Mouse (Mus musculus) liver, postnatal 0 days (tissue): ENCODE measurements around the gene Gm45140.

Experiments
- CTCF ChIP-seq: sonication (generic); IDR thresholded peaks from 2 replicates; pipeline ENCODE4 v1.5.1; 2016; ENCODE audit warnings: antibody characterized with exemption, low read depth
- EP300 ChIP-seq: IDR thresholded peaks from 2 replicates; pipeline ENCODE4 v1.6.1; 2016; ENCODE audit warnings: antibody characterized with exemption, low read depth, mild to moderate bottlenecking

DNA sequence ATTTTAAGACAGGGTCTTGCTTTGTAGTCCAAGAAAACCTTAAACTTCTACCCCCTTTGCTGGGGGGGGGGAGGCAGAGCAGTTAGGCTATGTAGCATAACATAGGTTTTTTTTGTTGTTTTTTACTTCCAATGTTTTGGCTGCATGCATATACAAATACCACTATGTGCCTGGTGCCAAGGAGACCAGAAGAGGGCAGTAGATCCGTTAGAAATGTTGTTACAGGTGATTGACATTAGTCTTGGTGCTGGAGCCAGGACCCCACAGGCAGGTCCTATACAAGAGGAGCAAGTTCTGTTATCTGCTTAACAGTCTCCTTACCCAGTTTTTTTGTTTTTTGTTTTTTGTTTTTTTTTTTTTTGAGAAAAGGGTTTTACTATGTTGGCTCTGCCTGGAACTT lies 6.7 kb upstream of the Gm45140 start:
- TF ChIP-seq CTCF (peak; percentile 52), EP300 (no peak)
